Mouse (Mus musculus): ENCODE data around the gene Ezr.
"Not testable (repeated sequence)": the region's sequence is repeated elsewhere in the genome, so short reads cannot be mapped to it uniquely, and the experiment has no call there.

Gene Ezr

GRCm38 (mm10) chr17:6743039-6743575 is 39.5 kb downstream of the Ezr start:
- no peak for DNase-seq (ENCODE audit: low spot score)

DNA sequence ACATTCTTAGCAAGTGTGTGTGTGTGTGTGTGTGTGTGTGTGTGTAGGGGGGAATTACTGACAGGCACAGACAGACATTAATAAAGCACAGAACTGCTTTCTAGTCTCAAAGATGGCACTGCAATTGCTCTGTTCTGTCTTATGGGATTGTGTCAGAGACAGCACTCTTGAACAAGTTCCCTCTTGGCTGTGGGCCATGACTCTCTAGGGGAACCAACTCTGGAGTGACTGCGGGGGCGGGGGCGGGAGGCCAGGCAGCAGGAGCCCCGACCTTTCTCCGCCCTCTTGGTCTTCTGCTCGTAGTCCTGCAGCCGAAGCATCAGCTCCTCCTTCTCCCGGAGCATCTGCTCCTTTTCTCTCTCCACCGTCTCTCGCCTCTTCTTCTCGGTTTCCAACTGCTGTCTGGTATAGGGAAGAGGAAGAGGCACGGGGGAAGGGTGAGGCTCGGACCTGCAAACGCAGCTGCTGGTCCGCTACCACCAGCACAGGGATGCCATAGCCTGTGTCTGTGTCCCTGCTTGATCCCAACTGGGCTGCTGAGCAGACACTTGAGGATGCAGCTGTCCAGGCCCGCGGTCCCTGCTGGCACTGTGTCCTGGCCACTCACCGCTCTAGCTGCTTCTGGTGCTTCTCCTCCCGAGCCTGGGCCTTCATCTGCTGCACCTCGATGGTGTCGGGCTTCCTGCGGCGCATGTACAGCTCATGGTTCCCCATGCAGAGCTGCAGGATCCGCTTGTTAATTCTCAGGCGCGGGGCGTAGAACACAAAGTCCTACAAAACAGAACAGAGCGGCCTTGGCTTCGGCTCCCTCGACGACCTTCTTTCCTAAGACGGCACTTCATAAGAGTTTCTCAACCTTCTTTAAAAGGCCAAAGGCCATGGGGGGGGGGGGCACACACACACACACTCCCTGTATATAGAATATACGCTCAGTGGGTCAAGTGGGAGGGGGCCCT is 40.2 kb downstream of the Ezr start:
- peak; percentile 12 for DNase-seq (ENCODE audit: low spot score)

DNA sequence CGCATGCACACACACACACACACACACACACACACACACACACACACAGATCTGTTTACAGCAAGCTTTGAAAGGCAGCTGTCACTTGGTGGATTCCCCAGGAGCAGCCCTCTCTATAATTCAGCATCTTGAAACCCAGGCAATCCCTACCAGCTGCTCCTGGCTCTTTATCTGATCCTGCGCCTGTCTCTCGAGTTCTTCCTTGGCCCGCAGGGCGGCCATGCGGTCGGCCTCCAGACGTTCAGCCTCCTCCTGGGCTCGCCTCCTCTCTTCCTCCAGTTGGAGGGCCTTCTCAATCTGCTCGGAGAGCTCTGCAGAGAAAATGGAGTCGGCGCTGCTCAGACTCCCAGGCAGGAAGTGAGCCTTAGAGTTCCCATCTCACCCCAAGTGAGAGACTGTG is 41.3 kb downstream of the Ezr start:
- no peak for DNase-seq (ENCODE audit: low spot score)

GRCm38 (mm10) chr17:6740331-6741170 is 42.0 kb downstream of the Ezr start:
- peak; percentile 3 for DNase-seq (ENCODE audit: low spot score)

GRCm38 (mm10) chr17:6739756-6740155 is 42.8 kb downstream of the Ezr start:
- no peak for DNase-seq (ENCODE audit: low spot score)

DNA sequence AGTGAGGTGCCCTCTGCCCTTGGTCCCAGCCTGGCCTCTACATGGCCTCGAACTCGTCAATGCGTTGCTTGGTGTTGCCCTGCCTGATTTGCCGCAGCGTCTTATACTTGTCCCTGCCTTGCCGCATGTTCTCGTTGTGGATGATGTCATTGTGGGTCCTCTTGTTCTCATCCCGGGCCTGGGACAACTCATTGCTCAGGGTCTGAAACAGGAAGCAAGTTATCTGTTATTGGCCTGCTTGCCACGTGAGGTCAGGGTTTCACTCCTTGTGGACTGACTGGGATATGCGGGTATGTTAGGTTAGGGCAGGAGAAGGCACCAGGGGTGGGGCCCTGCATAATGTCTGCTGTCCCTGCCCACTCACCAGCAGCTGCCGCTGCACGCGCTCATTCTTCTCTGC is 43.3 kb downstream of the Ezr start:
- DNase-seq (ENCODE audit: low spot score) = no peak

DNA sequence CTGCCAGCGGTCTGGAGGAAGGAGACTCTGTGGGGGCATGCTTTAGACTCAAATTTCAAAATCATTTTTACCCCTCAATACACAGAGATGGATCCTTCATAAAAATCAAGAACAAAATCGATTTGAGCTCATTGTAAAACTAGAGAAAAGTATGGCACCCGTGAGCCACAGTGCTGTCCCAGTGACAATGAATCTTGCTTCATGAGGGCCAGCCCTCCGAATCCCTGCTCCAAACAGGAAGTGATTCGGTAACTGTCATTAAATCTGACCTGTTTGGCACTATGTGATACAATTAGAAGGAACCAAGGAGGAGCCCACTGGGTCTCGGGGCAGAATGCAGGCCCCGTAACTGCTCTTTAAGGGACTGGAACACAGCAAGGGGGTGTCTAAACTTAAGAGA is 43.7 kb downstream of the Ezr start:
- DNase-seq (ENCODE audit: low spot score) = no peak

DNA sequence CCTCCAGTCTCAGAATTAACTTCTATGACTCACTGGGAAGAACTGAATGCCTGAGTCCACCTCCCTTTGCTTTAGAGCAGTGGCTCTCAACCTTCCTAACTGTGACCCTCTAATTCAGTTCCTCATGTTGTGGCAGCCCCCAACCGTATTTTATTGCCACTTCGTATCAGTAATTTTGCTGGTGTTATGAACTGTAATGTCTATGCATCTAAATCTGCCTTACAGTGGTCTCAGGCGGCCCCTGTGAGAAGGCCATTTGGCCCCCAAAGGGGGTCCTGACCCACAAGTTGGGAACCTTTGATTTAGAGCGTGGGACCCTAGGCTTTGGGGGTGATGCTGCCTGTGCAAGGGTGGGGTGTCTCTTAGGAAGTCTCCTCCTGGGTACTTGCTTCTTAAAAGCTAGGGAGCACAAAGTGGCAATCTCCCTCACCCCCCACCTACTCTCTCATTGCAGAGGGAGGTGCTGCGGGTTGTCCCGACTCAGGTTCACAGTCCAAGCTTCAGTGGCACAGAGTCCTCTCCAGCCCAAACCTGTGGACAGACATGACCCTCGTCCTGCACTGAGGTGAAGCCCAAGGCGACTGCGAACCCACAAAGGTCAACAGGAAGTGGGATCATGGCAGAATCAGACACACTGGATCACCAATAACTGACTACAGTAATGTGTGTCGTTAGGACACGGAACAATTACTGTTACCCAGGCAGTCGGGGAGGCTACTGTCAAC is 45.1 kb downstream of the Ezr start:
- DNase-seq (ENCODE audit: low spot score) = no peak

DNA sequence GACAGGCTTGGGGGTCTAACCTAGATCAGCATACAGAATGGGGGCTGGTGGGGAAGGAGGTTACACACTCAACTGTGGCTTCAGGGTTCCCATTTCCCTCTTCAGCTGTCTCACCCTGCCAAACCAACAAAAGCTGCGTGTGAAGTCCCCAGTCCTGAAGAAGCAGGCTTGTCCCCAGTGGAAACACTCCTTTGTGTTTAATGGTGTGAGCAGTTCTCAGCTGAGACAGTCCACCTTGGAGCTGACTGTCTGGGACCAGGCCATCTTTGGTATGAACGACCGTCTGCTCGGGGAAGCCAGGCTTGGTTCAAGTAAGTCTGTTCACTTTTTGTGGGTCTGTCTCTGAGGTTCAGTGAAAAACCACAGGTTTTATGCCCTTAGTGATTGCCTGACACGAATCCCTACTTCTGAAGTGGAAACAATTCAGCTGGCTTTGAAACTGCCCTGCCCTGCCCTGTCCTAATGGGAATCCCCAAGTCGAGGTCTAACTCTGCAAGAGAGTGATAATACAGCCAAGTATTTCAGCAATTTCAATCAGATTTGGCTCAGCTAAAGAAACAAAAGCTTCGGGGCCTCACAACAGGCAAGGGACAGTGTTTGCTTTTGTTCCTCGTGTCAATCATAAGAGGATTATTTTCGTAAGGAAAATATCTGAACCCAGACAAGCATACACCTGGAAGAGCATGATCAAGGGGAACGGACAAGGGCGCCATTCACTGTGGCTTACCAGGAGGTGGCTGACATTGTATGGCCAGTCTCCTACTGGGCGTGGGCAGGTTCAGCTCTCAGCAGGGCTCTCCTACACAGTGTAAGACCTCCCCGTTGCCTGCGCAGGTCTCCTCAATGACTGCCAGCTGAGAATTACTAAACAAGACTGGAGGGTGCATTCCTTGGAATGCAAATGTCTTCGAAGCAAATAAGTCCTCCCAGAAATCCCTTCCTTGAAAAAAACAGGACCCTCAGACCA is 46.0 kb downstream of the Ezr start:
- DNase-seq (ENCODE audit: low spot score) = peak; percentile 9

- no peak for DNase-seq (ENCODE audit: low spot score)
These were observed 47.7 kb downstream of the Ezr start for GRCm38 (mm10) chr17:6734746-6735441.

GRCm38 (mm10) chr17:6733322-6733875 is 49.2 kb downstream of the Ezr start:
- DNase-seq (ENCODE audit: low spot score) = no peak

DNA sequence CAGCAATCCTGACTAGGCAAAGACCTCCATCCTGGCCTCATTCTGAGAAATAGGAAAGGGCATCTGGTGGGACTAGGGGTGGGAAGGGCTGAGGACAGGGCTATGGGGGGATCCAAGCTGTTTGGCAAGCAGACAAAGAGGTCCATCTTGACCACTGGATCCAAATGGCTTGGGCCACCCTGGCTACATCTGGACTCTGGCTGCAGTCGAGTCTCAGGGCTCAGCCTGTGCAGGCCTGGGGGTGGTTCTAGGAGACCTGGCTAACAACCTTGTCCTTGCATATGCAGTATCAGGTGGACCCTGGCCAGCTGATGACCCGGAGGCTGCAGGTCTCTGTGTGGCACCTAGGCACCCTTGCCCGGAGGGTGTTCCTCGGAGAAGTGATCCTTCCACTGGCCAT is 49.9 kb downstream of the Ezr start:
- no peak for DNase-seq (ENCODE audit: low spot score)

DNA sequence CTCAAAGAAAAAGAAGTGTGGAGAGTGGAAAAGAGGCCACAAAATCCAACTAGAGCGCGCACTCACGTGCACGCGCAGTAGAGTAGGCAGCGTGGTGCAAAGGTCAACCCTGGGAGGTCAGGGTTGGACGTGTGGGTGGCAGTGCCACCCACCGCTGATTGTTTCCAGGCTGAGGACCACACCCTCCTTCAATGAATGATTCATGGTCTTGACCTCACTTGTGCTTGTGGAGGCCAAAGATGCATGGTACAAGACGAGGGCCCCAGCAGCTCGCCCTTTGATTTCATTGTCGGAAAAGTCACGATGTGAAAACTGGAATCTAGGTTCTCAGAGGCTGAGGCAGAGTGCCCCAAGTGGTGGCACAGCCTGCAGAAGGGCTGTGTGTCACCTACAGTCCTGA is 51.0 kb downstream of the Ezr start:
- DNase-seq (ENCODE audit: low spot score) = no peak

- DNase-seq (ENCODE audit: low spot score) = no peak
These were observed 51.5 kb downstream of the Ezr start for GRCm38 (mm10) chr17:6731132-6731531.

GRCm38 (mm10) chr17:6729244-6729742 is 53.3 kb downstream of the Ezr start:
- DNase-seq (ENCODE audit: low spot score) = no peak

DNA sequence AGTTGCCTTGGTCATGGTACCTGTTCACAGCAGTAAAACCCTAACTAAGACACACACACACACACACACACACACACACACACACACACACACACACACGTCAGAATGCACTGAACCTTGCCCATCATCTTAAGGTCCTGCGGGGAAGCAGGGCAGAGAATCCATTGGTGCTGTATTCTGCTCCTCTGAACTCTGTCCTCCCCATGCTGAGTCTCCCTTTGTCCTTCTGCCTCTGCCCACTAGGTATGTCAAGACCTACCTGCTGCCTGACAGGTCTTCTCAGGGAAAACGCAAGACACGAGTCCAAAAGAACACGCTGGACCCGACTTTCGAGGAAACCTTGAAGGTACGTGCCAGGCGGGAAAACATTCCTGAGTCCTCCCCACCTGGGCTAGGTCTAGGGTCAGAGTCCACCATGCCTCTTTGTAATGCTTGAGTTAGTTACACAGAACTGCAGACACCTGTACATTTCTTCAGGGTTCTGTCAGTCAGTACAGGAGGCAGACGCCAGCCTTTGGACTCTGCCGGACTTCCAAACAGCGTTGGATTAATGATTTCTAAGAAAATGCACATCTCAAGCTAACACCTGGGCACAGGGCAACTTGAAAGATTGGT is 54.5 kb downstream of the Ezr start:
- no peak for DNase-seq (ENCODE audit: low spot score)

- DNase-seq (ENCODE audit: low spot score) = not testable (repeated sequence)
These were observed 68.6 kb downstream of the Ezr start for GRCm38 (mm10) chr17:6713944-6714343.

DNA sequence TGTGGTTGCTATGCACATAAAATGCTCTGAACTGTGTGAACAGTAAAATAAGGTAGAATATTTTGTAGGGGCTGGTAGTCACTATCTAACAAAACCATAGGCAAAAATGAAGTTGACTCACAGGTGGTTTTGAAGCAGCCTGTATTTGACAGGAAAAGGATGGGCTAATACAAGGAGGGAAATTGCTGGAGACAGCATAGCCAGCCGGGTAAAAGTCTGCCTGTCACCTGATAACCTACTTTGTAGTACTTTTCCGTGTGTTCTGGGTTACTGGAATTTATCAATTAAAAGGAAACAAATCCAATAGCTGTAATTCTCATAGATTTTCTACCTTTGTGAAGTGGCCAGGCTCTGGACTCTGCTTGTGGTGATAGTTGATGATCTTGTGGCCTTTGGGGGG is 69.1 kb downstream of the Ezr start:
- DNase-seq (ENCODE audit: low spot score) = not testable (repeated sequence)

- not testable (repeated sequence) for DNase-seq (ENCODE audit: low spot score)
These were observed 74.4 kb downstream of the Ezr start for GRCm38 (mm10) chr17:6708194-6708593.

Data from ovary, postnatal 36 days (tissue).